Mouse (Mus musculus): Measurements from ENCODE around the gene Kcnip1. TPM values are rescaled to one million over a fixed set of nuclear protein-coding genes. Genes with fewer than 3 reads are reported as not detected.
A peak's percentile ranks its signal among the peaks of the same experiment; 100 is the strongest.

Kcnip1 gene
- polyA plus RNA-seq, 1 experiment: not detected

- 41% methylated on average over 4 of the region's 4 CpGs for WGBS
- DNase-seq: no peak
- Histone ChIP-seq H3K4me3 (ENCODE audit: insufficient read depth, low read depth, low read length) (no peak overlapping the region), H3K27ac (ENCODE audit: insufficient read depth, low read depth, low read length) (no peak overlapping the region), H3K27me3 (replicated peaks; ENCODE audit: control insufficient read depth, insufficient read depth, low read length) (no peaks in the 10 kb centered on the region), H3K36me3 (ENCODE audit: control insufficient read depth, insufficient read depth, low read length) (no peaks in the 10 kb centered on the region), H3K4me1 (ENCODE audit: control insufficient read depth, insufficient read depth, low read length) (no peaks in the 10 kb centered on the region)
- TF ChIP-seq CTCF (conservative IDR thresholded peaks at IDR 0.05; ENCODE audit: insufficient read depth, insufficient read length, low read depth, low read length) (no peak), POLR2A (IDR thresholded peaks at IDR 0.05; ENCODE audit: low read depth, low read length) (no peak)
These were observed 292.2 kb downstream of the Kcnip1 start for GRCm38 (mm10) chr11:33700725-33701124.

DNA sequence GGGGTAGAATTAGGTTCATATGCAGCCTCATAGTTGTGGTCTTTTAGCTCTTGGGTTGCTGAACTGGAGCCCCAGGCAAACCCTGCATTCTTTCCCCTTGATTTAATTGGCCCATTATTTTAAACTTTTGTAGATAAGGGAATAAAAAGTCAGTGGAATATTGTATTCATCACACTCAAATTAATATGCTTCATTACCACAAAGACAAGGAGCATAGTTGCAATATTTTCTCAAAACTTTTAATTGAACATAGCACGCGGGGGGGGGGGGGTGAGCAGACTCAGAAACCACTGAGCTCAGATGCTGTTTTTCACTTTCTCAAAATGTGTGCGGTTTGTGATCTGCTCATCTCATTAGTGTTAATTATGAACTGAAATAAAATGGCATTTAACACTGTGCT, 302.8 kb downstream of the Kcnip1 start:
- TF ChIP-seq CTCF (conservative IDR thresholded peaks at IDR 0.05; ENCODE audit: insufficient read depth, insufficient read length, low read depth, low read length): no peak
- TF ChIP-seq POLR2A (IDR thresholded peaks at IDR 0.05; ENCODE audit: low read depth, low read length): no peak
- H3K36me3 ChIP-seq (ENCODE audit: control insufficient read depth, insufficient read depth, low read length): no peaks in the 10 kb centered on the region
- no peaks in the 10 kb centered on the region for H3K4me1 ChIP-seq (ENCODE audit: control insufficient read depth, insufficient read depth, low read length)
- no peak for DNase-seq
- no peaks in the 10 kb centered on the region for H3K27me3 ChIP-seq (replicated peaks; ENCODE audit: control insufficient read depth, insufficient read depth, low read length)
- WGBS: 83% methylated on average over 3 of the region's 3 CpGs
- H3K27ac ChIP-seq (ENCODE audit: insufficient read depth, low read depth, low read length): no peak overlapping the region
- no peak overlapping the region for H3K4me3 ChIP-seq (ENCODE audit: insufficient read depth, low read depth, low read length)

DNA sequence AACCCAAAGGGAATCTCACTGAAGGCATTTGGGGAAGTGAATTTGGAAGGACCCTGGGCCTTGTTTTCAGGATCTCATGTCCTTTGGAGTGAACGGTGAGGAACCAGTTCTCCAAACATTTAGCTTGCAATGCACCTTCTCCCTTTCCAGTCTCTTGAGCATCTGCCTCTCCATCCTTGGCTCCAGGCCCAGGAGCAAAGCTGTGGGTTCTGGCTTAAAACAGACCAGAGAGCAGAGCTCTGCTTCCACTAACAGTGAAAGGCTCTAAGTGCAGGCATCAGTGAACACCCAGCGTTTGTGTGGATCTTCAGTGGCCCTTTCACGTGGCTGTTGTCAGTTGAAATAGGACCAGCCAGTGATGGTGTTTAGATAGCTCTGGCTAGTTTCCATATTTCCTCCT, 307.0 kb downstream of the Kcnip1 start:
- H3K4me3 ChIP-seq (ENCODE audit: insufficient read depth, low read depth, low read length): no peak overlapping the region
- no peaks in the 10 kb centered on the region for H3K4me1 ChIP-seq (ENCODE audit: control insufficient read depth, insufficient read depth, low read length)
- H3K36me3 ChIP-seq (ENCODE audit: control insufficient read depth, insufficient read depth, low read length): no peaks in the 10 kb centered on the region
- TF ChIP-seq POLR2A (IDR thresholded peaks at IDR 0.05; ENCODE audit: low read depth, low read length) (no peak), CTCF (conservative IDR thresholded peaks at IDR 0.05; ENCODE audit: insufficient read depth, insufficient read length, low read depth, low read length) (no peak)
- no peak for DNase-seq
- H3K27me3 ChIP-seq (replicated peaks; ENCODE audit: control insufficient read depth, insufficient read depth, low read length): no peaks in the 10 kb centered on the region
- WGBS: 64% methylated on average over 3 of the region's 3 CpGs
- H3K27ac ChIP-seq (ENCODE audit: insufficient read depth, low read depth, low read length): no peak overlapping the region

GRCm38 (mm10) chr11:33680151-33680550, 312.8 kb downstream of the Kcnip1 start:
- H3K27me3 ChIP-seq (replicated peaks; ENCODE audit: control insufficient read depth, insufficient read depth, low read length): no peaks in the 10 kb centered on the region
- H3K4me3 ChIP-seq (ENCODE audit: insufficient read depth, low read depth, low read length): no peak overlapping the region
- peak; percentile 27 for DNase-seq

GRCm38 (mm10) chr11:33670105-33670965, 322.6 kb downstream of the Kcnip1 start:
- Histone ChIP-seq H3K27ac (ENCODE audit: insufficient read depth, low read depth, low read length) (no peak overlapping the region), H3K27me3 (replicated peaks; ENCODE audit: control insufficient read depth, insufficient read depth, low read length) (no peaks in the 10 kb centered on the region), H3K36me3 (ENCODE audit: control insufficient read depth, insufficient read depth, low read length) (no peaks in the 10 kb centered on the region), H3K4me1 (ENCODE audit: control insufficient read depth, insufficient read depth, low read length) (no peaks in the 10 kb centered on the region), H3K4me3 (ENCODE audit: insufficient read depth, low read depth, low read length) (no peak overlapping the region)
- 64% methylated on average over 10 of the region's 10 CpGs for WGBS
- TF ChIP-seq CTCF (conservative IDR thresholded peaks at IDR 0.05; ENCODE audit: insufficient read depth, insufficient read length, low read depth, low read length) (no peak), POLR2A (IDR thresholded peaks at IDR 0.05; ENCODE audit: low read depth, low read length) (no peak)
- DNase-seq: no peak

More at GRCm38 (mm10) chr11:33680151-33680550, 312.8 kb downstream of the Kcnip1 start:
- 2% methylated on average over 15 of the region's 15 CpGs for WGBS
- Histone ChIP-seq H3K4me1 (ENCODE audit: control insufficient read depth, insufficient read depth, low read length) (no peaks in the 10 kb centered on the region), H3K36me3 (ENCODE audit: control insufficient read depth, insufficient read depth, low read length) (no peaks in the 10 kb centered on the region), H3K27ac (ENCODE audit: insufficient read depth, low read depth, low read length) (no peak overlapping the region)
- TF ChIP-seq POLR2A (IDR thresholded peaks at IDR 0.05; ENCODE audit: low read depth, low read length) (no peak), CTCF (conservative IDR thresholded peaks at IDR 0.05; ENCODE audit: insufficient read depth, insufficient read length, low read depth, low read length) (no peak)

DNA sequence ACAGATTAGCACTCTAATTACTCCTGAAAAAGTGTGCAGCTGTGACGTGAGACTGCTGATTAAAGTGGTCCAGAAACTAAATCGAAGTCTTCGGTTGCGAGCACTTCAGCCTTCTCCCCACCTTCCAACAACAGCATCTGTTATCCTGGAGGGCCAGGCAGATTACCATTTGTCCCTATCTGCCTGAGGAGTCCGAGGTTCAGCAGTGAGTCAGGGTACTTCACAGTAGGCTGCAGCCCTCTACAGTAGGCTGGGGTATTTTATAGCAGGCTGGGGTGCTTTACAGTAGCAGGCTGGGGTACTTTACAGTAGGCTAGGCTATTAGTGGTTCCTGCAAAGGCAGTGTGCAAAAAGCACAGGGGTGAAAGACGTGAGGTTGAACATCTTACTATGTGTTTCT, 324.6 kb downstream of the Kcnip1 start:
- Histone ChIP-seq H3K4me3 (ENCODE audit: insufficient read depth, low read depth, low read length) (no peak overlapping the region), H3K27me3 (replicated peaks; ENCODE audit: control insufficient read depth, insufficient read depth, low read length) (no peaks in the 10 kb centered on the region), H3K36me3 (ENCODE audit: control insufficient read depth, insufficient read depth, low read length) (no peaks in the 10 kb centered on the region), H3K27ac (ENCODE audit: insufficient read depth, low read depth, low read length) (no peak overlapping the region), H3K4me1 (ENCODE audit: control insufficient read depth, insufficient read depth, low read length) (no peaks in the 10 kb centered on the region)
- TF ChIP-seq POLR2A (IDR thresholded peaks at IDR 0.05; ENCODE audit: low read depth, low read length): no peak
- no peak for TF ChIP-seq CTCF (conservative IDR thresholded peaks at IDR 0.05; ENCODE audit: insufficient read depth, insufficient read length, low read depth, low read length)
- no peak for DNase-seq
- WGBS: 61% methylated on average over 6 of the region's 6 CpGs

DNA sequence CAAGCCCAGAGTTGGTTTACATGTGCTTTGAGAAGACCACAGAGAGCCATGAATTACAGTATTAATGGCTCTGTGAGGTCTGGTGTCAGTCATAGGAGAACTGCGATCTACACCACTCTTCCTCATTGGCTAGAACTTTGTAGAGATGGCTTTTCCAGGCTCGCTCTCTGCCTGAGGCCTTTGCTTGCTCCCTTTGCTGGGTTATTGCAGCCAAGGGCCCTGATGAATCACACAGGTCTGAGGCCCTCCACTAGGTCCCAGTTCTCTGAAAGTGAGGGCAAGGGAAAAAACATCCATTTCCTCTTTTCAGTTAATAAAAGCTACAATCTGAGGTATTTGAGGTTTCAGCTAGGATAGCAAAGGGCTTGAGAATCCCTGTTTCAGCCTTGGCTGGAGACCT, 329.4 kb downstream of the Kcnip1 start:
- H3K4me1 ChIP-seq (ENCODE audit: control insufficient read depth, insufficient read depth, low read length): no peaks in the 10 kb centered on the region
- H3K27ac ChIP-seq (ENCODE audit: insufficient read depth, low read depth, low read length): no peak overlapping the region
- H3K27me3 ChIP-seq (replicated peaks; ENCODE audit: control insufficient read depth, insufficient read depth, low read length): no peaks in the 10 kb centered on the region
- H3K4me3 ChIP-seq (ENCODE audit: insufficient read depth, low read depth, low read length): no peak overlapping the region
- H3K36me3 ChIP-seq (ENCODE audit: control insufficient read depth, insufficient read depth, low read length): no peaks in the 10 kb centered on the region
- TF ChIP-seq CTCF (conservative IDR thresholded peaks at IDR 0.05; ENCODE audit: insufficient read depth, insufficient read length, low read depth, low read length): no peak
- no peak for TF ChIP-seq POLR2A (IDR thresholded peaks at IDR 0.05; ENCODE audit: low read depth, low read length)
- no peak for DNase-seq
- WGBS: 75% methylated on average over 2 of the region's 2 CpGs
